Mouse (Mus musculus) forebrain, embryonic 10.5 days (tissue): ENCODE data around the gene Adcy3. TPM values are rescaled to one million over a fixed set of nuclear protein-coding genes. Genes with fewer than 3 reads are reported as not detected.

Experiments
- DNase-seq: peaks from one replicate; pipeline ENCODE4 v3.0.0-alpha.2; 2017; ENCODE audit warnings: low spot score; ENCODE audit errors: extremely low spot score
- H3K27ac ChIP-seq: fragments of 300-500 bp; sonication (generic); 2 replicates; pipeline ENCODE4 v1.5.1; 2016; ENCODE audit warnings: mild to moderate bottlenecking
- H3K27me3 ChIP-seq: fragments of 300-500 bp; sonication (generic); 2 replicates; pipeline ENCODE4 v1.6.1; 2016; ENCODE audit warnings: mild to moderate bottlenecking; ENCODE audit not compliant: poor library complexity, severe bottlenecking
- H3K36me3 ChIP-seq: fragments of 300-500 bp; sonication (generic); replicated peaks from 2 replicates; pipeline ENCODE4 v1.6.1; 2016; ENCODE audit warnings: mild to moderate bottlenecking, moderate library complexity
- H3K4me1 ChIP-seq: fragments of 300-500 bp; sonication (generic); 2 replicates; pipeline ENCODE4 v1.6.1; 2016
- H3K4me3 ChIP-seq: fragments of 300-500 bp; sonication (generic); 2 replicates; pipeline ENCODE4 v1.5.1; 2016; ENCODE audit warnings: mild to moderate bottlenecking, moderate library complexity
- H3K9me3 ChIP-seq: fragments of 300-500 bp; sonication (generic); 2 replicates; pipeline ENCODE4 v1.6.1; 2016; ENCODE audit warnings: mild to moderate bottlenecking, moderate library complexity
- WGBS: fragments of 180-500 bp; shearing (Covaris S2); methylation state at CpG from one replicate; pipeline ENCODE4 v1.1.7; 2016; 5-methylcytosine and 5-hydroxymethylcytosine counted together
- polyA plus RNA-seq: library from polyadenylated mRNA; unstranded; fragments of >200 nt; fragmentation: Nextera tagmentation; extraction: Ambion mirVana; gene quantifications from 2 replicates; pipeline ENCODE4 v1.2.1, GENCODE M21; 2016

Gene Adcy3
- polyA plus RNA-seq, 1 experiment from 2014 or later = 4.7 TPM

- 38% methylated on average over 5 of the region's 5 CpGs for whole genome bisulfite sequencing
- H3K4me3 ChIP-seq = no peak overlapping the region
- H3K27me3 ChIP-seq = no peaks in the 10 kb centered on the region
- peak overlapping the region; percentile 81 for H3K27ac ChIP-seq
- no peaks in the 10 kb centered on the region for H3K36me3 ChIP-seq
- H3K4me1 ChIP-seq = peaks cover 41% of the 10 kb centered on the region
- no peaks in the 10 kb centered on the region for H3K9me3 ChIP-seq
- DNase-seq = peak; percentile 39
These were observed 56.2 kb downstream of the Adcy3 start for GRCm38 (mm10) chr12:4189060-4189447.

GRCm38 (mm10) chr12:4192514-4192913 lies 59.6 kb downstream of the Adcy3 start:
- peak overlapping the region; percentile 72 for H3K27ac ChIP-seq

GRCm38 (mm10) chr12:4193025-4193740 lies 60.3 kb downstream of the Adcy3 start:
- WGBS = 69% methylated on average over 10 of the region's 10 CpGs
- DNase-seq = no peak
- peak overlapping the region; percentile 72 for H3K27ac ChIP-seq
- H3K9me3 ChIP-seq = no peaks in the 10 kb centered on the region
- H3K27me3 ChIP-seq = no peaks in the 10 kb centered on the region
- H3K4me1 ChIP-seq = peaks cover 35% of the 10 kb centered on the region
- no peak overlapping the region for H3K4me3 ChIP-seq
- peaks cover 8% of the 10 kb centered on the region for H3K36me3 ChIP-seq

More at GRCm38 (mm10) chr12:4192514-4192913, 59.6 kb downstream of the Adcy3 start:
- no peak for DNase-seq
- 82% methylated on average over 6 of the region's 6 CpGs for WGBS
- Histone ChIP-seq H3K36me3 (peaks cover 5% of the 10 kb centered on the region; the same call in 1 of the 2 replicates), H3K4me1 (peaks cover 41% of the 10 kb centered on the region), H3K4me3 (no peak overlapping the region), H3K9me3 (no peaks in the 10 kb centered on the region), H3K27me3 (no peaks in the 10 kb centered on the region)

GRCm38 (mm10) chr12:4194643-4195042 lies 61.7 kb downstream of the Adcy3 start:
- Histone ChIP-seq H3K36me3 (peaks cover 10% of the 10 kb centered on the region), H3K27ac (no peak overlapping the region), H3K9me3 (no peaks in the 10 kb centered on the region), H3K4me1 (peaks cover 20% of the 10 kb centered on the region), H3K4me3 (no peak overlapping the region), H3K27me3 (no peaks in the 10 kb centered on the region)
- DNase-seq = no peak
- WGBS = 94% methylated on average over 14 of the region's 14 CpGs

- DNase-seq = no peak
- H3K27me3 ChIP-seq = no peaks in the 10 kb centered on the region
- no peak overlapping the region for H3K4me3 ChIP-seq
- H3K9me3 ChIP-seq = no peaks in the 10 kb centered on the region
- H3K36me3 ChIP-seq = peaks cover 30% of the 10 kb centered on the region
- 93% methylated on average over 4 of the region's 4 CpGs for WGBS
- no peak overlapping the region for H3K27ac ChIP-seq
- H3K4me1 ChIP-seq = peaks cover 7% of the 10 kb centered on the region; the same call in 1 of the 2 replicates
These were observed 65.8 kb downstream of the Adcy3 start for GRCm38 (mm10) chr12:4198702-4199101.

- peaks cover 7% of the 10 kb centered on the region; the same call in 1 of the 2 replicates for H3K4me1 ChIP-seq
- no peak overlapping the region for H3K27ac ChIP-seq
- H3K4me3 ChIP-seq = no peak overlapping the region
- no peaks in the 10 kb centered on the region for H3K27me3 ChIP-seq
- no peak for DNase-seq
- WGBS = 95% methylated on average over 11 of the region's 11 CpGs
- no peaks in the 10 kb centered on the region for H3K9me3 ChIP-seq
- H3K36me3 ChIP-seq = peaks cover 34% of the 10 kb centered on the region
These were observed 66.4 kb downstream of the Adcy3 start for GRCm38 (mm10) chr12:4199271-4199670.

- no peak for DNase-seq
- Histone ChIP-seq H3K27me3 (no peaks in the 10 kb centered on the region), H3K36me3 (peaks cover 52% of the 10 kb centered on the region), H3K4me1 (peaks cover 7% of the 10 kb centered on the region; the same call in 1 of the 2 replicates), H3K27ac (no peak overlapping the region), H3K9me3 (no peaks in the 10 kb centered on the region), H3K4me3 (no peak overlapping the region)
- 94% methylated on average over 13 of the region's 13 CpGs for WGBS
These were observed 68.7 kb downstream of the Adcy3 start for GRCm38 (mm10) chr12:4201454-4202200.

- H3K27me3 ChIP-seq = no peaks in the 10 kb centered on the region
- 85% methylated on average over 4 of the region's 4 CpGs for WGBS
- no peak overlapping the region for H3K27ac ChIP-seq
- H3K9me3 ChIP-seq = no peaks in the 10 kb centered on the region
- no peak for DNase-seq
- no peak overlapping the region for H3K4me3 ChIP-seq
- H3K36me3 ChIP-seq = peaks cover 54% of the 10 kb centered on the region
- peaks cover 7% of the 10 kb centered on the region; the same call in 1 of the 2 replicates for H3K4me1 ChIP-seq
These were observed 69.3 kb downstream of the Adcy3 start for GRCm38 (mm10) chr12:4202206-4202605.

- H3K27ac ChIP-seq = no peak overlapping the region
- no peaks in the 10 kb centered on the region for H3K27me3 ChIP-seq
- no peak for DNase-seq
- no peaks in the 10 kb centered on the region for H3K9me3 ChIP-seq
- peaks cover 78% of the 10 kb centered on the region for H3K36me3 ChIP-seq
- no peak overlapping the region for H3K4me3 ChIP-seq
- peaks cover under 1% of the 10 kb centered on the region; the same call in 1 of the 2 replicates for H3K4me1 ChIP-seq
- WGBS = 92% methylated on average over 11 of the region's 11 CpGs
These were observed 73.2 kb downstream of the Adcy3 start for GRCm38 (mm10) chr12:4206106-4206505.

- Histone ChIP-seq H3K4me3 (no peak overlapping the region), H3K9me3 (no peaks in the 10 kb centered on the region), H3K27me3 (no peaks in the 10 kb centered on the region), H3K27ac (no peak overlapping the region), H3K4me1 (peaks cover 8% of the 10 kb centered on the region; the same call in 1 of the 2 replicates), H3K36me3 (peaks cover 89% of the 10 kb centered on the region)
- no peak for DNase-seq
- WGBS = 80% methylated on average over 15 of the region's 15 CpGs
These were observed 75.7 kb downstream of the Adcy3 start for GRCm38 (mm10) chr12:4208405-4209133.

- 97% methylated on average over 9 of the region's 9 CpGs for WGBS
- Histone ChIP-seq H3K27ac (no peak overlapping the region), H3K36me3 (peaks cover 90% of the 10 kb centered on the region), H3K27me3 (no peaks in the 10 kb centered on the region), H3K9me3 (no peaks in the 10 kb centered on the region), H3K4me1 (peaks cover 8% of the 10 kb centered on the region; the same call in 1 of the 2 replicates), H3K4me3 (no peak overlapping the region)
- no peak for DNase-seq
These were observed 76.3 kb downstream of the Adcy3 start for GRCm38 (mm10) chr12:4209196-4209595.

GRCm38 (mm10) chr12:4211174-4211573 lies 78.3 kb downstream of the Adcy3 start:
- Histone ChIP-seq H3K27me3 (no peaks in the 10 kb centered on the region), H3K4me3 (no peak overlapping the region), H3K27ac (no peak overlapping the region), H3K36me3 (peaks cover 93% of the 10 kb centered on the region), H3K4me1 (peaks cover 8% of the 10 kb centered on the region; the same call in 1 of the 2 replicates), H3K9me3 (no peaks in the 10 kb centered on the region)
- DNase-seq = no peak
- WGBS = 92% methylated on average over 9 of the region's 9 CpGs
